Mouse (Mus musculus) kidney, postnatal 36 days (tissue): ENCODE measurements around the gene Tysnd1.
A peak's percentile ranks its signal among the peaks of the same experiment; 100 is the strongest.

Experiments used
- DNase-seq, 2 experiments: peaks; one replicate each; pipeline ENCODE4 v3.0.0; 2021 to 2022; ENCODE audit warnings: mixed read lengths in 2 of 2

Gene Tysnd1

DNA sequence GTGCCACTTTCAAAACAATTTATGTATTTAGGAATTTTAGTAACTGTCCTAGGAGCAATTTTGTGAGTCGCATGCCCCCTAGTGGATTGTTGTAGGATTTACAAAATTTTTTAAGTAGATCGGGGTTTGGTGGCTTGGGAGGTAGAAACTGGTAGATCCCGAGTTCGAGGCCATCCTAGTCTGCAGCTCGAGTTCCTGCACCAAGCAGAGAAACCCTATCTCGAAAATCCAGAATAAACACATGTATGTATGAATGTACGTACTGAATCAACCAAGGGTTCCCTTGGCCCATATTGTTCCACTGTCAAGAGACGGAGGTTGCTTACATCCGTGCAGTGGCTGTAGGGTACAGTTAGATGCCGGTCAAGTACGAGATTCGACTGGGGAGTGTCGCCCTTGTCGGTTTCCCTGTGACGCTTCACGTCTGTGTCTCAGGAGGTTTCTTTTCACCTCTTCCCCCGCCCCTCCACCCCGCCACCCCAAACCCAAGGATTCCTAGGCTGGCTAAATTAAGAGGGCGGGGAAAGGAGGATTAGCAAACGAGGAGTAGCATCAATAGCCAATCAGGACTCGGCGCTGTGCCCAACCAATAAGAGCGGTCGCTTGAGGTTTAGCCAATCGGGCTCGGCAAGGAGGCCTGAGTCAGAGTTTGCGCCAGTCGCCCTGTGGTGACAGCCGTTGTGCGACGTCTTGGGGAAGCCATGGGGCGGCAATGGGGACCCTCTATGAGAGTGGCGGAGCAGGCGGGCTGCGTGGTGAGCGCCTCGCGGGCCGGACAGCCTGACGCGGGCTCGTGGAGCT is at the start of gene Tysnd1:
Tysnd1 (plus strand) TSS at position 645 of the 801 bp plus-strand sequence.
- DNase-seq = peak; percentile 99

- DNase-seq = no peak
These were observed 48.8 kb upstream of the Tysnd1 start for GRCm38 (mm10) chr10:61646557-61646956.

GRCm38 (mm10) chr10:61647790-61648736 is 47.3 kb upstream of the Tysnd1 start, which contains the start of gene Ppa1:
Gene Ppa1 (plus strand): TSS chr10:61648552.
- peak; percentile 88 to 94 for DNase-seq

DNA sequence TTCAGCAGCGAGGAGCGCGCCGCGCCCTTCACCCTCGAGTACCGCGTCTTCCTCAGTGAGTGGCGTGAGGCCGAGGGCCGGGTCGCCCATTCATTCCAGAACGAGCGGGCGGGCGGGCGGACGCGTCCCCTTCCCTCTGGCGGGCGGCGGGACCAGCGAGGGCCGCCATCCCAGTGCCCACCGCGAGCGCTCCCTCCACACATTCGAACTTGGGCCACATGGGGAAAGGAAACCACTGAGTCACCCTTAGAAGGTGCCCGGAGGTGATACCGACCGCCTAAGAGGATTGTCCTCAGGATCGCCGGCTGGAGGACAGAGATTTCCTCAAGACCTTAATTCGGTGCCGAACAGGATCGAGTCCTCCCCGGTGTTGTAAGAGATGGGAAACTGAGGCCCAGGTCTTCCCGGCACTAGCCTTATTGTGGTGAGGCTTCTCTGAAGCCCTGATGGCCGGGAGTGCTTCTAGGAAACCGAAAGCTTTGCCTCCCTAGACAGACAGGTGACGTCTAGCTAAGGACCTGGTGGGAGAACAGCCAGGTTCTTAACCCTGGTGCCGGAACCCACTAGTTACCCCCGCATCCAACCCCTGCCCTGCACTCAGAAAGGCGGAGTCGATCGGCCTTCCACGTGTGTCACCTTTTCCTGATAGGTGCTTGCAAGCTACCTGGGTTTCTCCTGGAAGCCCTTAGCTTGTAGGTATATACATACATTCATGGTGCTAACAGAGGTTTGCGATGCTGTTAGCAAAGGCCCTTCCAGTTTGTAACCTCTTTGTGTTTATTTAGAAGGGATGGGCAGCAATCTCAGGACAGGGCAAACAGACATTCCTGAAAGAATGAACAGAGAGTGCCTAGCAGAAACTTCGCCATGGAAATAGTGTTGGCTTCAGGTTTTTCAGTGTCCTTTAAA is 46.3 kb upstream of the Tysnd1 start:
- DNase-seq = peak; percentile 6 to 18

GRCm38 (mm10) chr10:61654105-61654504 is 41.2 kb upstream of the Tysnd1 start:
- no peak for DNase-seq

DNA sequence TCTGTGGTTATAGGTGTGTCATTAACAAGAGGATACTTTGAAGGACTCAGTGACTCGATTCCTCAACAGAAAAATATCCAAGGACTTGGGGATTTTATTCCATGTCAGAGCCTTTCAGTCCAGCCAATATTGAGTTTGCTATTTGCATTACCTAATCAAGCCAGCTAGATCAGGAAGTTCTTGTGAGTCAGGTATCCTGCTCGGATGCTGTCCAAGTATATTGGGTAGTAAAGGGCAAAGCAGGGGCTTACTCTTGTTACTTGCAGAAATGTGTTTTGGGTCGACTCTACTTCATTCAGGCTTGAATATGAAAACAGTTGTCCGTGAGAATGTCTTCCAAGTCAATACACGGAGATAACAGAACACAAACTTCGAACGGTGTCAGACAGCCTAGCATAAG is 40.6 kb upstream of the Tysnd1 start:
- DNase-seq = no peak

GRCm38 (mm10) chr10:61655188-61655587 is 40.1 kb upstream of the Tysnd1 start:
- no peak for DNase-seq

- peak; percentile 35 to 48 for DNase-seq
These were observed 38.1 kb upstream of the Tysnd1 start for GRCm38 (mm10) chr10:61656928-61657882.

DNA sequence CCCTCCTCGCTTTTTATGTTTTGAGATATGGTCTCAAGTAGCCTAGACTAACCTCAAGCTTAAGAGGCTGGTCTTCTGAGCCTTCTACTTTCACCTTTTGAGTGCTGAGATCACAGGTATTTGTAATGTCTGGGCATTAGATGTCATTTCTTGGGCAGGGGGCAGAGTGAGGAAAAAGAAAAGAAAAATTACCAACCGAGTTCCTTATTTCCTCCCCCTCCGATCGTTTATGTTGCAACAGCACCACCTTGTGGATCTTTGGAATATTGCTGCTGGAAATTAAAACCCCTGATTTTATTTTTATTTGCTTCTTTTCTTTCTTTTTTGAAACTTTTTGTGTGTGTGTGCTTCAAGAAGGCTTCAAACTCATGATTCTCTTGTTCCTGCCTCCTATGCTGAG is 37.3 kb upstream of the Tysnd1 start:
- peak in 1 of 2 experiments; percentile 56 for DNase-seq

DNA sequence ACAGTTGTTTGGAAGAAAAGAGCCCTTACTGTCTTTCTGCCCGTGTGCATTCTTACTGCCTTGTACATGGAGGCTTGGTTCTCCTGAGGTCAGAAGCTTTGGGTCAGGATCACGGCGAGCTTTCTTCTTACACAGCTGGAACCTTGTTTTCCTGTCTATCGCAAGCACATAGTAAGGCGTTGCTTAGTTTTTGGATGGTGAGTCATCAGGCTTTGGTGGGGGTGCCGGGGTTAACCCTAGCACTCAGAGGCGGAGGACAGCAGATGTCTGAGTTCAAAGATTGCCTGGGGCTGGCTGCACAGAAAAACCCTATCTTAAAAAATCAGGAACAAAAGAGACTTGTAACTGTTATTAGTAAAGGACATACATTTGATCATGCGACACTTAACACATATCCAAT is 33.4 kb upstream of the Tysnd1 start:
- no peak for DNase-seq

- peak in 1 of 2 experiments; percentile 12 for DNase-seq
These were observed 32.8 kb upstream of the Tysnd1 start for GRCm38 (mm10) chr10:61662391-61662988.

DNA sequence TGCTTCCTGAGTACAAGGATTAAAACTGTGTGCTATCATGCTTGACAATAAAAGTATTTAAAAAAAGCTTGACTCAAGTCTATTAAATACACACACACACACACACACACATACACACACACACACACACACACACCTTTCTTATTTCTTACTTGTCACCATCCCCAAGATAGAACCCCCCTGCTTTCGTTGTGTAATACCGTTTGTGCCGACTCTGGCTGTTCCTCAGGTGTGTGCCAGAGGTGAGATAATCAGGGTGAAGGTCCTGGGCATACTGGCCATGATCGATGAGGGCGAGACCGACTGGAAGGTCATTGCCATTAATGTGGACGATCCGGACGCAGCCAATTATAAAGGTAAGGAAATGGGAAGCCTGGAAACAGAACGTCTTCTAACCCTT is 30.2 kb upstream of the Tysnd1 start:
- DNase-seq = no peak

- no peak for DNase-seq
These were observed 29.7 kb upstream of the Tysnd1 start for GRCm38 (mm10) chr10:61665651-61666050.

DNA sequence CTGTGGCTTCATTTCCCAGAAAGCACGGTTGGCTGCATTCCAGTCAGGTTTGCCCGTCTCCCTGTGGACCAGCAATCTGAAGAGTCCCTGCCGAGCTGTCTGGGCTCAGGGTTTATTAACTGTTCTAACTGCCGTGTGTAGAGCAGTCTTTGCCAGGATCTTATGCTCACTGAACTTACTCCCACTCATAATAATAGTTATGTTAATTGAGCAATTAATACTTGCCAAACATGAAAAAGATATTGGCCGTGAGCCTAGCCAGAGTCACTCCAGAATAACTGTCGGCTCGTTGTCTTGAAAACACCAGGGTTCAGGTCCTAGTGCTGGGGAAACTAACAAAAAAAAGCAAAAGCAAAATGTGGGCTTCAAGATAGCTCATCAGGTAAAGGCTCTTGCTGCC is 26.0 kb upstream of the Tysnd1 start:
- DNase-seq = no peak

DNA sequence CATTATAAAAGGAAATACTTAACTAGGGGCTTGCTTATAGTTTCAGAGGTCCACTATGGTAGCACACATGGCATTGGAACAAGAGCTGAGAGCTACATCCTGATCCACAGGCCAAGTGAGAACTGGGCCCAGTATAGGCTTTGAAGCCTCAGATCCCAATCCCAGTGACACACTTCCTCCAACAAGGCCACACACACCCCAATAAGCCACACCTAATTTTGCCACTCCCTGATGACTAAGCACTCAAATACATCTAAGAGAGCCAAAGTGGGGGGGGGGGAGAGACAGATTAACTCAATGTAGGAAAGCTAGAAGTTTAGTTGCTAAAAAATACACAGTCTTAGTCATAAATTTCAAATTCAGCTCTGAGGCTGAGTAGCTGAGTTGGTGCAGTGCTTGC is 25.4 kb upstream of the Tysnd1 start:
- no peak for DNase-seq

DNA sequence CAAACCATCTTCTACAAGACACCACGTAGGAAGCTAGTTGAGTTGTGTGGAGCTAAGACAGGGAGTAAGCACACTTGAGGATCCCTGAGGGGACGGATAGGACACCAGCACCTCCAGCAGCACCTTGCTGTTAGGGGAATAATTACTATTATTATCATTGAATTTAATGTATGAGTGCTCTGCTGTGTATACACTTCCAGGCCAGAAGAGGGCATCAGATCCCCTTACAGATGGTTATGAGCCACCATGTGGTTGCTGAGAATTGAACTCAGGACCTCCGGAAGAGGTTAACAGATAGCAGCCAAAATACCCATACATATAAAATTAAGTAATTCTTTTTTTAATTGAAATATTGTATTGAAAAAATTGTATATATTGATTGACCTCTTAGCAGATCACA is 24.6 kb upstream of the Tysnd1 start:
- no peak for DNase-seq

DNA sequence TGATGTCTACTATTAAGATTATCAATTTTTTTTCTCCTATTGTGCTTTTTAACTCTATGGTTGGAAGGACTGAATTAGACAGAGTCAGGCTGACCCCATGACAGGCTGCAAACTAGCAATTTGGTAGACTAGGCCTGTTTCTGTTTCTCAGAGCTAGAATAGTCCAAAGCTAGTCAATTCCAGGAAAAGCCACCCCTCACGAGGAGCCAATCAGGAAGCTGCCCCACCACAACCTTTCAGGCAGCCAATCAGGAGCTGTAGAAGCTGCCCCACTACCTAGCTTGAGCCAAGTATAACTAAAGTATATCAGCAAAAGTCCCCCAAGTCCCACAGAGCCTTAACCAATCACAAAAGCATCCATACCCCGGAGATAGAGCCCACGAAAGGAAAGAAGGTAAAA is 19.4 kb upstream of the Tysnd1 start:
- no peak for DNase-seq

DNA sequence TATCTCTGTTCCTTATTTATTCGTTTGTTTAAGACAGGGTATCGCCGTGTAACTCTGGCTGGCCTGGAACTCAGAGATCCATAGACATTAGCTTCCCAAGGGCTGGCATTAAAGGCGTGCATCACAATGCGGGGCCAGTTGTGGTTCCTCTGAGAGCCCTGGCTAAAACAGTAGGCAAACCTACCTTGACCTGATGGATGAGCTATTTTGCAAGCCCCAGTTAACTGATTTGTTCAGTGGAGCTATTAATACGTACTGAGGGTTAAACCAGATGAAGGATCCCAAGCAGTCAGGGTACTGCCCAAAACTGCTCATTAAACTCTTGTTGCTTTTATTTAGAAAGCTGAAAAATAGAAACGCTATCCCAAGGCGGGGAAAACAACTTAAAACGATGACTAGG is 15.8 kb upstream of the Tysnd1 start:
- DNase-seq = peak in 1 of 2 experiments; percentile 14

- peak; percentile 98 to 100 for DNase-seq
These were observed 15.1 kb upstream of the Tysnd1 start, which contains the start of gene Sar1a for GRCm38 (mm10) chr10:61680015-61680913. Gene Sar1a (plus strand): TSS chr10:61680299.

DNA sequence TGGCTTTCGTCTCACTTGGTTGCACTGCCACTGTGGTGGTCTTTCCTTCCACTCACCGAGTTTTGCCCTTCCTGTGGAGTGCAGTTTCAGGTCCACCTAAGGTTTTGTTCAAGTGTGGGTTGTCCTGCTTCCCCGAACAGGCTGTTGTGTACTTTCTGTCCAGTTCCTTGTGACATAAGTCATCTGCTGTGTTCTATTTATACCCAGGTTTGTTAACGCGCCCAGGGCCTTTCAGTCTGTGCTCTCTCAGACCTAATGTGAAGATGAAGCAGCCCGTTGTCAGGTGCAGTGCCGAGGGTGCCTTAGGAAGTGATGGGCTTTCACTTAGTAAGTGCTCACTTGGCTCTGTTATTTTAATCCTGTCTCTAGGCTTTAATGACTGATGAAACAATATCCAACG is 5.9 kb upstream of the Tysnd1 start:
- no peak for DNase-seq
